Mouse (Mus musculus) liver, postnatal 0 days (tissue): ENCODE measurements around the gene Cts3.

Experiments
- CTCF ChIP-seq: sonication (generic); IDR thresholded peaks from 2 replicates; pipeline ENCODE4 v1.5.1; 2016; ENCODE audit warnings: antibody characterized with exemption, low read depth
- EP300 ChIP-seq: IDR thresholded peaks from 2 replicates; pipeline ENCODE4 v1.6.1; 2016; ENCODE audit warnings: antibody characterized with exemption, low read depth, mild to moderate bottlenecking

- no peak for TF ChIP-seq CTCF
- TF ChIP-seq EP300: no peak
Observed at GRCm38 (mm10) chr13:61541631-61542030, 28.3 kb downstream of the Cts3 start, which contains the start of gene Ctsm.
